Mouse (Mus musculus): ENCODE measurements around the gene Tmem39b. TPM values are rescaled to one million over a fixed set of nuclear protein-coding genes. Genes with fewer than 3 reads are reported as not detected.
A peak's percentile ranks its signal among the peaks of the same experiment; 100 is the strongest.
"Not testable (repeated sequence)": the region's sequence is repeated elsewhere in the genome, so short reads cannot be mapped to it uniquely, and the experiment has no call there.

Gene Tmem39b
- 1 to 10 TPM; 3.5 to 4.7 TPM for total RNA-seq (2021)
- long read RNA-seq, experiment 1, partial matches to known transcripts, result 0 of 1 reads
- long read RNA-seq, experiment 1, other reads (novel, unspliced or antisense), result 1 of 1 reads
- long read RNA-seq, experiment 2, partial matches to known transcripts, result 0 of 1 reads
- long read RNA-seq, experiment 2, other reads (novel, unspliced or antisense), result 1 of 1 reads

GRCm38 (mm10) chr4:129696158-129696985 is at the start of gene Tmem39b:
Tmem39b (minus strand) TSS chr4:129696838.
- peak; percentile 88 for DNase-seq

GRCm38 (mm10) chr4:129746106-129746505 is 49.5 kb upstream of the Tmem39b start:
- no peak for DNase-seq

- DNase-seq, result no peak
These were observed 46.9 kb upstream of the Tmem39b start for GRCm38 (mm10) chr4:129743494-129743893.

- peak; percentile 8 for DNase-seq
These were observed 46.4 kb upstream of the Tmem39b start for GRCm38 (mm10) chr4:129743010-129743390.

- DNase-seq, result peak; percentile 98
These were observed 45.8 kb upstream of the Tmem39b start, which contains the start of gene Khdrbs1 for GRCm38 (mm10) chr4:129742232-129743009. Khdrbs1 (minus strand) TSS chr4:129742303.

- DNase-seq, result no peak
These were observed 45.3 kb upstream of the Tmem39b start for GRCm38 (mm10) chr4:129741974-129742231.

GRCm38 (mm10) chr4:129741251-129741973 is 44.8 kb upstream of the Tmem39b start:
- DNase-seq, result peak; percentile 27

GRCm38 (mm10) chr4:129739111-129739645 is 42.5 kb upstream of the Tmem39b start:
- DNase-seq, result no peak

- DNase-seq, result no peak
These were observed 39.5 kb upstream of the Tmem39b start for GRCm38 (mm10) chr4:129736173-129736572.

- not testable (repeated sequence) for DNase-seq
These were observed 38.8 kb upstream of the Tmem39b start for GRCm38 (mm10) chr4:129735485-129735884.

- DNase-seq, result no peak
These were observed 34.8 kb upstream of the Tmem39b start for GRCm38 (mm10) chr4:129731423-129731822.

GRCm38 (mm10) chr4:129716310-129716709 is 19.7 kb upstream of the Tmem39b start:
- no peak for DNase-seq

GRCm38 (mm10) chr4:129709486-129710129 is 13.0 kb upstream of the Tmem39b start:
- no peak for DNase-seq

GRCm38 (mm10) chr4:129706750-129707149 is 10.1 kb upstream of the Tmem39b start:
- DNase-seq, result no peak

GRCm38 (mm10) chr4:129702454-129702853 is 5.8 kb upstream of the Tmem39b start:
- peak; percentile 51 for DNase-seq

- peak; percentile 57 for DNase-seq
These were observed 5.1 kb upstream of the Tmem39b start for GRCm38 (mm10) chr4:129701503-129702377.

- DNase-seq, result not testable (repeated sequence)
These were observed 4.0 kb upstream of the Tmem39b start for GRCm38 (mm10) chr4:129700661-129701060.

- DNase-seq, result no peak
These were observed 3.6 kb upstream of the Tmem39b start for GRCm38 (mm10) chr4:129700216-129700615.

- DNase-seq, result no peak
These were observed 553 bp upstream of the Tmem39b start for GRCm38 (mm10) chr4:129697191-129697590.

GRCm38 (mm10) chr4:129695815-129696157 is 852 bp downstream of the Tmem39b start:
- DNase-seq, result no peak

GRCm38 (mm10) chr4:129684531-129684930 is 12.1 kb downstream of the Tmem39b start:
- DNase-seq, result no peak

All from gastrocnemius, postnatal 25 days (tissue).